Mouse (Mus musculus) bone marrow, adult 2 months (tissue): ENCODE measurements around the gene Lig3.
A peak's percentile ranks its signal among the peaks of the same experiment; 100 is the strongest.

Experiments used
- CTCF ChIP-seq: fragments of 200-500 bp; IDR thresholded peaks from 2 replicates; pipeline ENCODE4 v1.5.1; 2011; ENCODE audit warnings: low read length, control low read depth; ENCODE audit not compliant: control insufficient read depth, insufficient read depth
- POLR2A ChIP-seq: fragments of 200-500 bp; IDR thresholded peaks from 2 replicates; pipeline ENCODE4 v1.6.1; 2011; ENCODE audit warnings: low read depth, mild to moderate bottlenecking, control low read depth, low read length, borderline replicate concordance; ENCODE audit not compliant: control insufficient read depth

GRCm38 (mm10) chr11:82845415-82846078 is 64.6 kb downstream of the Lig3 start:
- TF ChIP-seq CTCF, result peak; percentile 27; the same call in 1 of the 2 replicates
- peak; percentile 76; the same call in 1 of the 2 replicates for TF ChIP-seq POLR2A
